Mouse (Mus musculus): Measurements from ENCODE around the gene Trim43a. TPM values are rescaled to one million over a fixed set of nuclear protein-coding genes. Genes with fewer than 3 reads are reported as not detected.
"Not testable (repeated sequence)": the region's sequence is repeated elsewhere in the genome, so short reads cannot be mapped to it uniquely, and the experiment has no call there.

Gene Trim43a
- 0.09 TPM in 1 of 2 replicates, not detected in the other for total RNA-seq (2014; rRNA removed)
- polyA plus RNA-seq (2012; rRNA removed) = not detected in 2 replicates

DNA sequence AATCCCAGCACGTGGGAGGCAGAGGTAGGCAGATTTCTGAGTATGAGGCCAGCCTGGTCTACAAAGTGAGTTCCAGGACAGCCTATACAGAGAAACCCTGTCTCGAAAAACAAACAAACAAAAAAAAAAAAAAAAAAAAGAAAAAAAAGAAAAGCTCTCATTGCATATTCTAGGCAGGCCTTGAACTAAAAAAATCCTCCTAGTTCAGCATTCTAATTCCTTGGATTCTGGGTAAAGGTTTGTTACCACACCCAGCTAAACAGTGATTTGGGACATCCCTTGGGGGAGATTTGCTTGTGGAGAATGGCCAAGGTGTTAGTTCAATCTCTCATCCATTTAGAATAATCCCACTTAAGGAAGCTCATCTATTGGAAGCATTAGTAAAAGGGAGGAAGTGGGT, at the start of gene Trim43a:
Gene Trim43a (plus strand): TSS at position 301 of the 400 bp plus-strand sequence.
- not testable (repeated sequence) for H3K36me3 ChIP-seq (ENCODE audit: control insufficient read depth, insufficient read depth, low read length); H3K9ac ChIP-seq (ENCODE audit: low read depth, low read length); H3K27me3 ChIP-seq (ENCODE audit: control insufficient read depth, insufficient read depth, low read length); DNase-seq (ENCODE audit: extremely low read depth, low read depth, low spot score); H3K79me2 ChIP-seq (ENCODE audit: control insufficient read depth, insufficient read depth, low read length); H3K27ac ChIP-seq (replicated peaks; ENCODE audit: insufficient read depth, low read depth, low read length); H3K4me3 ChIP-seq (ENCODE audit: insufficient read depth, low read depth, low read length); H3K4me1 ChIP-seq (ENCODE audit: control insufficient read depth, insufficient read depth, low read length)
- WGBS = 81% methylated on average over 2 of the region's 2 CpGs

DNA sequence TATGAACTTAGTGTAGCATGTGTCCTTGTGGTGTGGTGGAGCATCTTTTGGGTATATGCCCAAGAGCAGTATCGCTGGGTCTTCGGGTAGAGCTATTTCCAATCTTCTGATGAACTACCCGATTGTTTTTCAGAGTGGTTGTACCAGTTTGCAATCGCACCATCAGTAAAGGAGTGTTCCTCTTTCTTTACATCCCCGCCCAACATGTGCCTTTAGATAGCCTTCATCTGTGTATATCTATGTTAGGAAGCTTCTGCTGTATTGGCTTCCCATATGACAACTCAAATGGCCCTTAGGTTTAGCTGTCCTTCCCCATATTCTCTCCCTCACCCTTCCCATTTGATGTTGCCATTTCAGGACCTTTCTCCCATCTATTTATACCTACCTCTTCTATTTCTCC, 46.6 kb upstream of the Trim43a start:
- Histone ChIP-seq H3K4me1 (ENCODE audit: control insufficient read depth, insufficient read depth, low read length) (no peaks in the 10 kb centered on the region), H3K27ac (replicated peaks; ENCODE audit: insufficient read depth, low read depth, low read length) (no peak overlapping the region), H3K27me3 (ENCODE audit: control insufficient read depth, insufficient read depth, low read length) (no peaks in the 10 kb centered on the region), H3K36me3 (ENCODE audit: control insufficient read depth, insufficient read depth, low read length) (no peaks in the 10 kb centered on the region), H3K4me3 (ENCODE audit: insufficient read depth, low read depth, low read length) (no peak overlapping the region), H3K79me2 (ENCODE audit: control insufficient read depth, insufficient read depth, low read length) (no peaks in the 10 kb centered on the region), H3K9ac (ENCODE audit: low read depth, low read length) (no peak overlapping the region)
- no peak for DNase-seq (ENCODE audit: extremely low read depth, low read depth, low spot score)
- WGBS = 93% methylated on average over 5 of the region's 5 CpGs
- no peak for TF ChIP-seq CTCF (IDR thresholded peaks at IDR 0.05; ENCODE audit: low read depth, low read length)
- TF ChIP-seq POLR2A (IDR thresholded peaks at IDR 0.05; ENCODE audit: extremely low read depth, insufficient read depth, low read length) = no peak

DNA sequence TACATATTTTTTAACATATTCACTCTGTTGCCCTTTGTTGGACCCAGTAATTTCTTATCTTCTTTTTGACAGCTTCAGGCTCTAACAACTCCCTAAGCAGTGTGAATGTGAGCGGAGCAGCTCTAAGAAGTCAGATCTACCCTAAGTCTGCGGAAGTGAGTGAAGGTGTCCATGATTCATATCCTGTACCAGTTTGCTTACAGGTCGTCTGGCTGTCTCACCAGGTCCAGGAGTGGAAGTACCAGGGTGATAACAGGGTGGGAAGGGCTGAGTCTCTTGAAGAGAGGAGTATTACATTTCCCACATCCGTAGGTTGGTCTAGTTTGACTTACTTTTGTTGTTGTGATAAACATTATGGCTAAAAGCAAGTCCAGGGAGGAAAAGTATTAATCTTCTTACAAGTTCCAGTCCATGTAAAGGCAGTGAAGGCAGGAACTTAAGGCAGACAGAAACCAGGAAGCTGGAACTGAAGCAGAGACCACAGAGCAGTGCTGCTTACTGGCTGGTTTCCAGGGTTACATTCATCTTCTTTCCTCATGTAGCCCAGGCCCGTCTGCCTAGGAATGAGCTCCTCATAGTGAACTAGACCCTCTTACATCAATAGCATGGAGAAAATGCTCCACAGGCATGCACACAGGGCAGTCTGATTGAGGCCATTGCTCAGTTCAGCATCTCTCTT, 41.0 kb upstream of the Trim43a start:
- Histone ChIP-seq H3K4me1 (ENCODE audit: control insufficient read depth, insufficient read depth, low read length) (no peaks in the 10 kb centered on the region), H3K9ac (ENCODE audit: low read depth, low read length) (no peak overlapping the region), H3K27ac (replicated peaks; ENCODE audit: insufficient read depth, low read depth, low read length) (no peak overlapping the region), H3K36me3 (ENCODE audit: control insufficient read depth, insufficient read depth, low read length) (no peaks in the 10 kb centered on the region), H3K4me3 (ENCODE audit: insufficient read depth, low read depth, low read length) (no peak overlapping the region), H3K27me3 (ENCODE audit: control insufficient read depth, insufficient read depth, low read length) (no peaks in the 10 kb centered on the region), H3K79me2 (ENCODE audit: control insufficient read depth, insufficient read depth, low read length) (no peaks in the 10 kb centered on the region)
- DNase-seq (ENCODE audit: extremely low read depth, low read depth, low spot score) = no peak
- WGBS = 81% methylated on average over 5 of the region's 5 CpGs
- no peak for TF ChIP-seq CTCF (IDR thresholded peaks at IDR 0.05; ENCODE audit: low read depth, low read length)
- TF ChIP-seq POLR2A (IDR thresholded peaks at IDR 0.05; ENCODE audit: extremely low read depth, insufficient read depth, low read length) = no peak

- H3K36me3 ChIP-seq (ENCODE audit: control insufficient read depth, insufficient read depth, low read length) = no peaks in the 10 kb centered on the region
- DNase-seq (ENCODE audit: extremely low read depth, low read depth, low spot score) = peak; percentile 29
- H3K9ac ChIP-seq (ENCODE audit: low read depth, low read length) = no peak overlapping the region
- H3K27me3 ChIP-seq (ENCODE audit: control insufficient read depth, insufficient read depth, low read length) = no peaks in the 10 kb centered on the region
- TF ChIP-seq CTCF (IDR thresholded peaks at IDR 0.05; ENCODE audit: low read depth, low read length) (0 out of 2 replicates have a peak, but pooled peaks have one; percentile 0), POLR2A (IDR thresholded peaks at IDR 0.05; ENCODE audit: extremely low read depth, insufficient read depth, low read length) (no peak)
- H3K4me3 ChIP-seq (ENCODE audit: insufficient read depth, low read depth, low read length) = no peak overlapping the region
- no peaks in the 10 kb centered on the region for H3K79me2 ChIP-seq (ENCODE audit: control insufficient read depth, insufficient read depth, low read length)
- no peak overlapping the region for H3K27ac ChIP-seq (replicated peaks; ENCODE audit: insufficient read depth, low read depth, low read length)
- WGBS = 22% methylated on average over 2 of the region's 2 CpGs
- H3K4me1 ChIP-seq (ENCODE audit: control insufficient read depth, insufficient read depth, low read length) = 0 out of 2 replicates have a peak, but pooled peaks cover 3% of the 10 kb centered on the region
Observed at GRCm38 (mm10) chr9:88542816-88543215, 37.9 kb upstream of the Trim43a start.

DNA sequence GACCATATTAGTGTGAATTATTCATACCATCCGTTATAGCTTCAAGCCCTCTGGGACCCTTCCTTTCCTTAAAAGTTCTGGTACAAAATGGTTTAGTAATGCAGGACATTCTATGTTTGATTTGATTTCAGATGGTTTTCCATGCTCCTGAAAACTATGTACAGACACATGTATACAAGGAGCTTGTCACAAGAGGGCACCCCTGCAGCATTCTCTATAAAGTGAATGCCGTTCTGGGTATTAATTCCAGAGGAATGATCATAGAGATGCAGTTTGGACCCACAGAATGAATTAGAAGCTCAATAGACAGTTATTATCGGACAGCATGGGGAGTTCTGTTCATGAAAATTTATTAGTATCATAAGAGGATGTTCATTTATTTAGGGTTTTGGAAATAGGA, 35.2 kb upstream of the Trim43a start:
- peaks cover 10% of the 10 kb centered on the region; the same call in 1 of the 2 replicates for H3K79me2 ChIP-seq (ENCODE audit: control insufficient read depth, insufficient read depth, low read length)
- no peak overlapping the region for H3K9ac ChIP-seq (ENCODE audit: low read depth, low read length)
- no peak overlapping the region for H3K27ac ChIP-seq (replicated peaks; ENCODE audit: insufficient read depth, low read depth, low read length)
- WGBS = 59% methylated on average over 3 of the region's 3 CpGs
- H3K4me1 ChIP-seq (ENCODE audit: control insufficient read depth, insufficient read depth, low read length) = peaks cover 7% of the 10 kb centered on the region
- no peaks in the 10 kb centered on the region for H3K27me3 ChIP-seq (ENCODE audit: control insufficient read depth, insufficient read depth, low read length)
- H3K4me3 ChIP-seq (ENCODE audit: insufficient read depth, low read depth, low read length) = no peak overlapping the region
- DNase-seq (ENCODE audit: extremely low read depth, low read depth, low spot score) = no peak
- TF ChIP-seq POLR2A (IDR thresholded peaks at IDR 0.05; ENCODE audit: extremely low read depth, insufficient read depth, low read length) (no peak), CTCF (IDR thresholded peaks at IDR 0.05; ENCODE audit: low read depth, low read length) (no peak)
- H3K36me3 ChIP-seq (ENCODE audit: control insufficient read depth, insufficient read depth, low read length) = no peaks in the 10 kb centered on the region

GRCm38 (mm10) chr9:88546166-88546565, 34.5 kb upstream of the Trim43a start:
- WGBS = 3% methylated on average over 2 of the region's 2 CpGs
- H3K9ac ChIP-seq (ENCODE audit: low read depth, low read length) = no peak overlapping the region
- peak; percentile 60 for DNase-seq (ENCODE audit: extremely low read depth, low read depth, low spot score)
- H3K79me2 ChIP-seq (ENCODE audit: control insufficient read depth, insufficient read depth, low read length) = peaks cover 14% of the 10 kb centered on the region; the same call in 1 of the 2 replicates
- peaks cover 7% of the 10 kb centered on the region for H3K4me1 ChIP-seq (ENCODE audit: control insufficient read depth, insufficient read depth, low read length)
- TF ChIP-seq POLR2A (IDR thresholded peaks at IDR 0.05; ENCODE audit: extremely low read depth, insufficient read depth, low read length) (no peak), CTCF (IDR thresholded peaks at IDR 0.05; ENCODE audit: low read depth, low read length) (peak; percentile 45)
- no peak overlapping the region for H3K4me3 ChIP-seq (ENCODE audit: insufficient read depth, low read depth, low read length)
- H3K36me3 ChIP-seq (ENCODE audit: control insufficient read depth, insufficient read depth, low read length) = peaks cover under 1% of the 10 kb centered on the region; the same call in 1 of the 2 replicates
- H3K27me3 ChIP-seq (ENCODE audit: control insufficient read depth, insufficient read depth, low read length) = no peaks in the 10 kb centered on the region
- no peak overlapping the region for H3K27ac ChIP-seq (replicated peaks; ENCODE audit: insufficient read depth, low read depth, low read length)

Data from liver, adult 2 months (tissue).